Mouse (Mus musculus): ENCODE results near the gene C1qc. TPM values are rescaled to one million over a fixed set of nuclear protein-coding genes. Genes with fewer than 3 reads are reported as not detected.

Gene C1qc
- total RNA-seq, 2 experiments from 2014 or later, result 7.6 to 15.4 TPM

DNA sequence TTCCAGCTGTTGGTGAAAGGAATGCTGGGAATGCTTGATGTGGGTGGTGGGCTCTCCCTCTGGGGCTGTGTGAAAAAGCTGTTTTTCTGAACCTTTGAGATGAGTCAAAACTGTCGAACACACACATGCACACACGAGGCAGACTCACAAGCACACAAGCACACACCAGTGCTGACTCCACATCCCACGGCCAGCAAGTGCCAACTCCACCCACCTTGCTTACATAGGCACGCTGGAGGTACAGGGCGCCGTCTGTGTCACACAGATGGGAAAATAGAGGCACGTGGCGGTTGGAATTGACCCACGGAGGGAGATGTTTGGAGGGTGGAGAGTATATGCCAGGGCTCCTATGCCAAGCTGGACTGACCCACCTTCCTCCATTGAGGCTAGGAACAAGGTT is 18.9 kb upstream of the C1qc start:
- intact Hi-C loops (cut with DNase I), result no loop called here
- no peak for DNase-seq
- no peak for TF ChIP-seq CTCF (IDR thresholded peaks at IDR 0.05)
- Histone ChIP-seq H3K4me3 (no peak overlapping the region), H3K27ac (no peak overlapping the region)

DNA sequence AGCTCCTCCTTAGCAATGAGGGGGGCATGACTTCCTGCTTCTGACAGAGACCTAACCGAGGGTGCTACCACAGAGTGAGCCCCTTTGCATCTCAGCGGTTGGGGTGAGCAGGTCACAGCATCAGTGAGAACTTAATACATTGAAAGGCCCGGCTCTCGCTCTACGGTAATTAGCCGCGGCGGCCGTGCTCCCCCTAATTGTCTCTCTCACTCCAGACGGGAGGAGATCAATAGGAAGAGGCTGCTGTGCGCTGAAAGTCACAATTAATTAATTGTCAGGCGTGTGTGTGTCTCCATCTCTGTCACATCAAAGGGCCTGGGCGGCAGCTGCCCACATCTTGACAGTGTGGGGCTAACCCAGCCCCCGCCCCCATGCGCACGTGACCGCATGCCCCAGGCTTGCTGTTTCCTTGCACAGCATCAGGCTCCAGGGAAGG is 18.4 kb upstream of the C1qc start:
- DNase-seq, result no peak
- no peak for TF ChIP-seq CTCF (IDR thresholded peaks at IDR 0.05)
- H3K4me3 ChIP-seq, result no peak overlapping the region
- intact Hi-C loops (cut with DNase I), result no loop called here
- no peak overlapping the region for H3K27ac ChIP-seq

DNA sequence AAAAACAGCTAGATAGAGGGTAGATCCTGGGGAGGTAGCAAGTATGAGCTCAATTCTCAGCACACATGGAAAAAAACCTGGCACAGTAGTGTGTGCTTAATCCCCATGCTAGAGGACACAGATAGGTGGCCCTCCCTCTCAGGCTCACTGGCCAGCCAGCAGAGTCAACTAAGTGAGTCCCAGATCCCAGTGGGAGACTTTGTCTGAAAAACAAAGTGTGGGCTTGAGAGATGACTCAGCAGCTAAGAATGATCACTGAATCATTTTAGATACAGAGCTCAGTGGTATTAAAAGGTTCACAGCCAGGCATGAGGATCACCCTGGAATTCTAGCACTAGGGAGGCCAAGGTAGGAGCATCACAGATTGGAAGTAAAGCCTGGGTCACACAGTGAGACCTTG is 14.9 kb upstream of the C1qc start:
- intact Hi-C loops (cut with DNase I), result loop anchor here (1.0 kb wide), 1 partner anchor 164 kb away; no protein-coding TSS in a partner anchor
- no peak for TF ChIP-seq CTCF (IDR thresholded peaks at IDR 0.05)
- no peak overlapping the region for H3K27ac ChIP-seq
- no peak overlapping the region for H3K4me3 ChIP-seq
- no peak for DNase-seq

DNA sequence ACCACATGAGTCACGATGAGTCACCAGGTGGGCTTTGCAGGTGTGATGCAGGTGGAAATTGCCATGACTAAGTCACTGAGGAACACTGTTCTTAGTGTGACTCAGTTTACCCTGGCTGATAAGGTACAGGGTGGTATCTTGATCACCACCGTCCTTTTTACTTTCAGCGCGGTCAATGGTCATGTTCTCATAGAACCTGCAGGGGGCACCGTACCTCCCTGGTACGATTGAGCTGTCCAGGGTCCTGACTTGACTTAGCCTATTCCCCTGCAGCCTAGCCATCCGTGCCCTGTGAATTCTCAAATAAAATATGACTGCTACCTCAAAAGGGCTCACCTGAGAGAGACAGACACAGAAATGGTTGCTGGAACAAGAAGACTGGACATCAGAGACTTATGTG is 14.2 kb upstream of the C1qc start:
- intact Hi-C loops (cut with DNase I), result loop anchor here (1.0 kb wide), 1 partner anchor 165 kb away; no protein-coding TSS in a partner anchor
- peak; percentile 75 for TF ChIP-seq CTCF (IDR thresholded peaks at IDR 0.05)
- no peak overlapping the region for H3K4me3 ChIP-seq
- DNase-seq, result peak; percentile 51
- H3K27ac ChIP-seq, result no peak overlapping the region

DNA sequence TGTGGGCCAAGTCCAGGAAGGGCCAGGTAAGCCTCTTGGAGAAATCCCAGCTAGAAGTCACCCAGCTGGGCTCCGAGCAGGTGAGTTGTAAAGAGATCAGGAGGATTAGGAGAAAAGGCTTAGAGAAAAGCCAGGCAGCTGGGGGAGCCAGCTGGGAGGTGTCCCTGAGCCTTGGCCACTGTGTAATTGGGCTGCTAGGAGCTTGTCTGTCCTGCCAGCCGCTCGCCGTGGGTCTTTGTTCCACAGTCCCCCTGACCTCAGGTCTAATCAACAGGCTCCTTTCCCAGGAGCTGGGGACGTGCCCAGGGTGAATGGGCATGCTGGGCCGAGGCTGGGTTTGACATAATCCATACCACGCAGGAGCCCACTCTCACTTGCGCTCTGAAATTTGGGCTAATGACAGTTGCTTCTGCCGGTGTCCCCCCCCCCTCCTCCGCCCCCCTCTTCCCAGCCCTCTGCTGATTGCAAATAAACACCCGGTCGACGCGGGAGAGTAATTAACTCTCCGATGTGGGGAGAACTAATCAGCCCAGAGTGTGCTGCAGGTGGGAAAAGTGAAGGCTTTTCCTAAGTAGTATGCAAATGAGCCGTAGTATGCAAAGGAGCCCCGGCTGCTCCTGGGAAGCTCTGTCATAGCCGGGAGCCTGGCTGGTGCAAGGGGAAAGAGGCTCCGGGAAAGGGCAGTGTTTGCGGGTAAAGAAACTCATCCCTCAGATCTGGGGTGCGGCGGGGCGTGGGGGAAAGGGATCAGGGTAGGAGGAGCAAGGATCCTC is 12.1 kb upstream of the C1qc start:
- no peak overlapping the region for H3K27ac ChIP-seq
- intact Hi-C loops (cut with DNase I), result no loop called here
- DNase-seq, result no peak
- H3K4me3 ChIP-seq, result no peak overlapping the region
- no peak for TF ChIP-seq CTCF (IDR thresholded peaks at IDR 0.05)

DNA sequence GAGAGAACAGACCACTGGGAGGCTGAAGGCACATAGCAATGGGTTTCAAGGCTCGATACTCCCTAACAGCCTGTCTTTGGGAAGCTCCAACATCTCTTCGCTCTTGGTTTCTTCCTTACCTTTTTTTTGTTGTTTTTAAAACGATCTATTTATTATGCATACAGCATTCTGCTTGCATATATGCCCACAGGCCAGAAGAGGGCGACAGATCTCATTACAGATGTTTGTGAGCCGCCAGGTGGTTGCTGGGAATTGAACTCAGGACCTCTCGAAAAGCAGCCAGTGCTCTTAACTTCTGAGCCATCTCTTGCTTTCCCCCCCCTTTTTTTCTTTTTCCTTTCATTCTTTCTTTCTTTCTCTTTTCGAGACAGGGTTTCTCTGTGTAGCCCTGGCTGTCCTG is 6.3 kb upstream of the C1qc start:
- intact Hi-C loops (cut with DNase I), result no loop called here

DNA sequence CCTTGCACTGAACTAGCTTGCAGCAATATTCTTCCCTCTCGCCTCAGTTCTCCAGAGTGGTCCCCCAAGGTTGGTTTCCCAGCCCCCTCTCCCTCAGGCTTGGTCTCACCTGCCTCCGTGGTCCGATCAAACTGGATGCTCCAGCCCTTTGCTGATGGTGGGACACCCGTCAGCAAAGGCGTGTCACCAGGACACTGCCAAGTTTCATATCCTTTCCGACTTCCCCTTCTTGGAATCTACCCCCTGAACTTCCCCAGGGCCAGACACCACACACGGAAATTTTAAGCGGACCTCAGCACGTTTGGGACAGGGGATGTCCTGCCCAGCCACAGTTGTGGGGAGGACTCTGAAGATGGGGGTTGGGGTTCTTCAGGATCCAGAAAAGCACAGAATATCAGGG is 5.8 kb upstream of the C1qc start, which contains the start of gene C1qa:
C1qa (minus strand) TSS at position 167 of the 400 bp plus-strand sequence.
- peak within 1 kb of the TSS; percentile 40 for H3K27ac ChIP-seq
- intact Hi-C loops (cut with DNase I), result no loop called here
- peak within 1 kb of the TSS; percentile 45 for H3K4me3 ChIP-seq
- TF ChIP-seq CTCF (IDR thresholded peaks at IDR 0.05), result no peak
- DNase-seq, result no peak

More for the DNA sequence above, 6.3 kb upstream of the C1qc start:
- no peak overlapping the region for H3K27ac ChIP-seq
- H3K4me3 ChIP-seq, result no peak overlapping the region
- peak; percentile 31; the same call in 1 of the 2 replicates for TF ChIP-seq CTCF (IDR thresholded peaks at IDR 0.05)
- DNase-seq, result no peak

DNA sequence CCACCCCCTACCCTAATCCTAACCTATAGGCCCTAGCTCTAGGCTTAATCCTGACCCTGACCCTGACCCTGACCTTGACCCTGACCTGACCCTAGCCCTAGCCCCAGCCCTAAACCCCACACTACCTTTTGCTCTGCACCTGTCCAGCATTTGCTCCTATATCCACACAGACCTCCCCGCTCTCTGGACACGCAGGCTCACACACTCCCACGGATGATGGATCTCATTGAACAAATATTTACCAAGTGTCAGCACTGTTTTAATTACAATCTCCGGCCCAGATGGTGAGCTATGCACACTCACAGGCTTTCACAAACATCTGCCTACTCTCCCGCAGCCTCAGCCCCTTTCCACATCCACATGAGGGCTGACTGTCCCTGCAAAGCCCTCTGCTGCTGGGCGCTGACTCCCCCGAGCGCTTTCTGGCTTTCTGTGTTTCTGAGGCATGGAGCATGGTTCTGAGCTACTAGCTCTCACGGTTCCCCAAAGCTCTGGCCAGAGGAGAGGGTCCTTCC is 5.3 kb upstream of the C1qc start:
- peak overlapping the region; percentile 40; the same call in 1 of the 2 replicates for H3K27ac ChIP-seq
- no peak for TF ChIP-seq CTCF (IDR thresholded peaks at IDR 0.05)
- intact Hi-C loops (cut with DNase I), result no loop called here
- DNase-seq, result no peak
- peak overlapping the region; percentile 45 for H3K4me3 ChIP-seq

DNA sequence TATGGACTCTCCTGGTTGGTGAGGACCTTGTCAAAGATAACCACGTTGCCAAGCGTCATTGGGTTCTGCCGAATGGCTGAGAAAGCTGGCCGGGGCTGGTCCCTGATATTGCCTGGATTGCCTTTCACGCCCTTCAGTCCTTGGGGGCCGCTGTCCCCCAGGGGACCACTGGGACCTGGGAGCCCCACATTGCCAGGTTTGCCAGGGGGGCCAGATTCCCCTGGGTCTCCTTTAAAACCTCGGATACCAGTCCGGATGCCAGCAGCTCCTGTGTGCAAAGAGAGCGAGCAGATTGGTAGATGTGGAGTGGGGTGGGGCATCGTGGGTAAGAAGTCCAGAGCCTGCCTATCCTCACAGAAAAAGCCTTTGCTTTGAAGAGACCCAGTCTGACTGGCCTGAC is 3.6 kb upstream of the C1qc start:
- peak overlapping the region; percentile 45 for H3K4me3 ChIP-seq
- 0 out of 2 replicates have a peak overlapping the region, but pooled peaks have one; percentile 20 for H3K27ac ChIP-seq
- intact Hi-C loops (cut with DNase I), result no loop called here
- TF ChIP-seq CTCF (IDR thresholded peaks at IDR 0.05), result no peak
- DNase-seq, result no peak

DNA sequence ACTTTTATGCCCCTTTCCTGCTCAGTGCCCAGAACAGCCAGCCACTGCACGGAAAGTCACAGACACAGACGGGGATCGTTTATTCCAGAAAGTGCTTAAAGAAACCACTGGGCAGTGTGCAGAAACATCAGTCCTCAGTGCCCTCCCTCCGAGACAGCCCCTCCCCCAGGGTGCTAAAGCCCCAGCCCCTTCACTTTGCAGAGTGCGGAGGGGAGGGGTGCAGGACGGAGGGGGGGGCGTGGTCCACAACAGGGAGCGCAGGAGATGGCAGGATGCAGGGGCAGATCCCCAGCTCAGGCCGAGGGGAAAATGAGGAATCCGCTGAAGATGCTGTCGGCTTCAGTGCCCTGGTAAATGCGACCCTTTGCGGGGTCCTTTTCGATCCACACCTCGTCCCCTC is 3.0 kb upstream of the C1qc start:
- intact Hi-C loops (cut with DNase I), result no loop called here
- peak overlapping the region; percentile 45 for H3K4me3 ChIP-seq
- peak; percentile 40 for DNase-seq
- TF ChIP-seq CTCF (IDR thresholded peaks at IDR 0.05), result no peak
- 0 out of 2 replicates have a peak overlapping the region, but pooled peaks have one; percentile 20 for H3K27ac ChIP-seq

DNA sequence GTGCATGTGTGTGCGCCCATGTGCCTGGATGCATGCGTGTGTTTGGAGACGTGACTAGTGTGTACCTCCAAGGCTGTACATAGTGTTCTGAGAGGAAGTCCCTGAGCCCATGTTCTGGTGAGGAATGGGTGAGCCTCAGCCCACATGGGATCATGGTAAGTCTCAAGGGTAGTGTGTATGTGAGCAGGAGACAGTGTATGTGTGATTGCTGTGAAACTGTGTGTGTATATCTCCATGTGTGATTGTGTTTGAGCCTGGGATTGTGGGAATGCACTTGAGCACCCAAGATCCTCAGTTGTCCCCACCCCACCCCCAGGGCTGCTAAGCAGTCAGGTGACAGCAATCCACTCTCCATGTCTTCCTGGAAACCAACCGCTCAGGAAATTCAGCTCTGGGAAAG is 2.0 kb upstream of the C1qc start:
- no peak for TF ChIP-seq CTCF (IDR thresholded peaks at IDR 0.05)
- Histone ChIP-seq H3K4me3 (no peak overlapping the region), H3K27ac (no peak overlapping the region)
- intact Hi-C loops (cut with DNase I), result no loop called here
- DNase-seq, result no peak

DNA sequence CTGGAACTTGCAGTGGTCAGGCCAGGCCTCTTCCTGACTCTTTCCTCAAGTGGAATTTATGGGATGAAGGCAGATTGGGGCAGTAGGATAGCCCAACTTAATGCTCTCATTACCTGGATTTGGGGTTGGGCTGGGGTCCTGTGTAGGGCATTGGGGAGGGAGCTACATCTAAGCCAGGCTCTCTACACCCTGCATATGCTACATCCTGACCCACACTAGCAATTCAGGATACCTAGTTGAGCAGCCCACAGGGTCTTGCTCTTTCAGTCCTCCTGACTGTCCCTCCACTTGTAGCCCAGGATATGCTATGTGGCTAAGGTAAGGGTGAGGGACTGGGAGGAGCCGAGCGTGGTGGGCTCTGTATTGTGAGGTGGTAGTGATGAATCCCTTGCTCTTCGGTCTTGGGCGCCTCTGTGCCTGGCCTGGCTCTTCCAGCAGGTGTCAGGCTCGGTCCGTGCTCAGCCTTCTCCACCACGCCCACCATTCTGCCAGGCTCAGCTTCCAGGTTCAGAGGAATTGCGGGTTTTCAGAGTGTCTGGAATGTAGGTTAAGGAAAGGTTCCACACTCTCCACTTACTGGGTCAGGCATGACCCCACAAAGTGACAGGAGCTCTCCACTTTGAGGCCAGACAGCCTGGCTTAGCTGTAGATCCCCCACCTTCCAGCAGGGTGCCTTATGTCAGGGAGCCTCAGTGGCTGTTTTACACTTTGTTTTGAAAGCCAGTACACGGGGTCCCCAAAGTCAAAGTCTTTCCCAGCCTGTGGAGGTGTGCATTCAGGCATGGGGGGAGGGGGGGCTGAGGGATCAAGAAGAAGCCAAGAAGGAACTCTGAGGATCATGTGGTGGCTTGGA is 1.1 kb upstream of the C1qc start:
- DNase-seq, result no peak
- intact Hi-C loops (cut with DNase I), result no loop called here
- peak; percentile 44 for TF ChIP-seq CTCF (IDR thresholded peaks at IDR 0.05)
- Histone ChIP-seq H3K4me3 (no peak overlapping the region), H3K27ac (no peak overlapping the region)

DNA sequence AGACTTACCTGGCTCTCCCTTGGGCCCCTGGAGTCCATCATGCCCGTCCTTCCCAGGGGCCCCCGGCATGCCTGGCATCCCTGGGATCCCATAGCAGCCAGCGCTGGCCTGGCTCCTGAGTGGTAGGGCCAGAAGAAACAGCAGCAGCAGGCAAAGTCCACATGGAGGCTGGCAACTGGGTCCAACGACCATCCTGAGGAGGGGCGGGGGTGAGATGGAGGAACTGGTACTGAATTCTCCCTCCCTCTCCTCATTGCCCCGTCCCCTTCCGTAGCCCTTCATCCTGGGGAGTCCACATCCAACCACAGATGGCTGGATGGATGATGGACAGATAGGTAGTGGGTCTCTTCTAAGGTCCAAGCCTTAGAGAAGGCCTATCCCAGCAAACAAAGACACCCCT is 494 bp downstream of the C1qc start:
- no peak for DNase-seq
- Histone ChIP-seq H3K4me3 (peak overlapping the region; percentile 52), H3K27ac (peak overlapping the region; percentile 62)
- intact Hi-C loops (cut with DNase I), result no loop called here
- no peak for TF ChIP-seq CTCF (IDR thresholded peaks at IDR 0.05)

Measured in gastrocnemius, adult 2 months (tissue).